Mouse (Mus musculus) cortical plate, adult 2 months (tissue): ENCODE measurements around the gene Crb1.

Source experiments
- CTCF ChIP-seq: fragments of 200-500 bp; IDR thresholded peaks from 2 replicates; pipeline ENCODE4 v1.5.1; 2011; ENCODE audit warnings: mild to moderate bottlenecking, control low read depth, low read length; ENCODE audit not compliant: insufficient read depth; ENCODE audit errors: extremely low read depth
- POLR2A ChIP-seq: fragments of 200-500 bp; IDR thresholded peaks from 2 replicates; pipeline ENCODE4 v1.6.1; 2011; ENCODE audit warnings: mild to moderate bottlenecking, low read length, control low read depth; ENCODE audit not compliant: insufficient read depth; ENCODE audit errors: extremely low read depth

- TF ChIP-seq CTCF: no peak
- no peak for TF ChIP-seq POLR2A
Measured at GRCm38 (mm10) chr1:139249159-139249558, 127.7 kb downstream of the Crb1 start.
